Mouse (Mus musculus) lung, adult 2 months (tissue): ENCODE results near the gene Tescl.

Experiments
- CTCF ChIP-seq: fragments of 200-500 bp; IDR thresholded peaks from 2 replicates; pipeline ENCODE4 v1.5.1; 2011; ENCODE audit warnings: mild to moderate bottlenecking, low read length, control low read depth; ENCODE audit not compliant: insufficient read depth
- POLR2A ChIP-seq: fragments of 200-500 bp; IDR thresholded peaks from 2 replicates; pipeline ENCODE4 v1.6.1; 2011; ENCODE audit warnings: low read depth, mild to moderate bottlenecking, control low read depth, low read length, borderline replicate concordance; ENCODE audit errors: extremely low read depth

- TF ChIP-seq CTCF (no peak), POLR2A (no peak)
These were observed 46.6 kb upstream of the Tescl start for GRCm38 (mm10) chr7:24380370-24380769.
